Mouse (Mus musculus): ENCODE results near the gene Scn1a.

DNA sequence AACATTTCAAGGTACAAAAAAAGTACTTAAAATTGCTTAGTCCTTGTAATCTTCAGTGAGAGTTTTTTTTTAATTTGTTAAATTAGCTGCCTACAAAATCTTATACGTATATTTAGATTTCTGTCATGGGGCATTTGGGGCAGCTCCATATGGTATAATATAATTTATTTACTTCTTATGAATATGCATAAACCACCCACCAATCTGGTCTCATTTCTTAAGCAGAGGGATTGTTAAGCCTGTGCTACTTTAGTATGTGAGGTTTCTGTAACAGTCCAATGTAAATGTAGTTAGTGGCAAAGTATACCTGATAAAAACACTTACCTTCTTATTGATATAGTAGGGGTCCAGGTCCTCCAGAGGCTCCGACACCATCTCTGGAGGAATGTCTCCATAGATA is 90.0 kb downstream of the Scn1a start:
- TF ChIP-seq CTCF (IDR thresholded peaks at IDR 0.05; ENCODE audit: low read depth, low read length) (no peak), POLR2A (IDR thresholded peaks at IDR 0.05; ENCODE audit: insufficient read depth, low read length) (no peak)

All from ES-Bruce4 (cell line).